Mouse (Mus musculus): ENCODE measurements around the gene Opn4. TPM values are rescaled to one million over a fixed set of nuclear protein-coding genes. Genes with fewer than 3 reads are reported as not detected.

Gene Opn4
- polyA plus RNA-seq (2014; fragmentation: Nextera tagmentation; extraction: Ambion mirVana) = not detected in 2 replicates

DNA sequence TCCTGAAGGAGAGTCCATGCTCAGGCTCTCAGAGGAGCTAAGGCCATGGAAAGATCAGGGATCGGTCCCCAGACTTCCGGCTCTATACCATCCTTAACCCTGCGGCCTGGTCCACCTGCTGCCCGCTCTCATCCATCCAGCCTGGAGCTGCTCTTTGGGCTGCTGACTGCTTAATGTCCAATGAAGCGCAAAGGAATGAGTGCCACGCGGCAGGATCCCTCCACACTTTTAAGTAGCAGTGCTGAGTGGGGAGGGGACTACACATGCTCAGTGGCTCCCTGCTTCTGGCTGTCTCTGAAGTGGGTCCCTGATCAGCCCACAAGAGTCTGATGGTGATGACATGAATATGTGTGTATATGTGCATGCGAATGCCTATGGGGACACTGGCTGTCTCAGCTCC is at the start of gene Opn4:
Opn4 (minus strand) TSS at position 202 of the 400 bp plus-strand sequence.
- H3K27ac ChIP-seq (replicated peaks; ENCODE audit: low read depth, low read length) = no peak within 1 kb of the TSS
- H3K4me1 ChIP-seq (ENCODE audit: control insufficient read depth, insufficient read depth, low read length) = no peaks in the 10 kb centered on the region

DNA sequence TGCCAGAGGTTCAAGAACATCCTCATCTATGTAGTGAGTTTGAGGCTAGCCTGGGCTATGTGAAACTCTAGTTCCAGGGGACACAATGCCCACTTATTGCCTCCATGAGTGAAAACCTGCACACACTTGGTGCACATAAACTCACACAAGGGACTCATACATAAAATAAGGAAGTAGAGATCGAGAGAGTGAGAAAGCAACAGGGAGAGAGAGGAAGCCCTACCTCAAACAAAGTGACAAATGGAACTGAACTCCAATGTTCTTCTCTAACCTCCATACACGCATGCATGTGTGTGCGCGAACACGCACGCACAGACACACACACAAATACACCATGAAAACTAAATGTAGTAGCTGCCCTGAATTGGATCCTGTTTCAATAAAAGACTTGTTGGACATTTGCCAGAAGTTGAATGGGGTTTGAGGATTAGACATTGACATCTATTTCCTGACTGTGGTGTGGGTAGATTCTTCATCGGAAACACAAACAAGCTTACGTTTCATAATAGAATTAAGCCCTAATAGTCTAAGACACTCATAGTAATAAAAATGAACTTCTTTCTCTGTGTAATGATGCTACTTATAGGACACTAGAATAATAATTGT is 48.0 kb upstream of the Opn4 start:
- Histone ChIP-seq H3K4me2 (ENCODE audit: low read depth, severe bottlenecking) (no peak overlapping the region), H3K36me3 (ENCODE audit: control insufficient read depth, insufficient read depth, low read length) (no peaks in the 10 kb centered on the region), H3K27ac (replicated peaks; ENCODE audit: low read depth, low read length) (no peak overlapping the region), H3K27me3 (ENCODE audit: control insufficient read depth, insufficient read depth, low read length) (no peaks in the 10 kb centered on the region), H3K9me3 (ENCODE audit: control insufficient read depth, low read length) (no peaks in the 10 kb centered on the region), H3K9ac (ENCODE audit: low read length) (no peak overlapping the region), H3K4me1 (ENCODE audit: control insufficient read depth, insufficient read depth, low read length) (no peaks in the 10 kb centered on the region), H3K4me3 (ENCODE audit: low read depth, low read length) (no peak overlapping the region)
- 92% methylated on average over 8 of the region's 8 CpGs for WGBS
- DNase-seq (ENCODE audit: low spot score) (no peak), ATAC-seq (ENCODE audit: insufficient number of reproducible peaks, low FRiP score, low TSS enrichment, low read depth) (no peak)

More for the DNA sequence above, at the start of gene Opn4:
- Histone ChIP-seq H3K9me3 (ENCODE audit: control insufficient read depth, low read length) (no peaks in the 10 kb centered on the region), H3K4me3 (ENCODE audit: low read depth, low read length) (no peak within 1 kb of the TSS), H3K9ac (ENCODE audit: low read length) (no peak within 1 kb of the TSS), H3K4me2 (ENCODE audit: low read depth, severe bottlenecking) (no peak within 1 kb of the TSS), H3K27me3 (ENCODE audit: control insufficient read depth, insufficient read depth, low read length) (no peaks in the 10 kb centered on the region), H3K36me3 (ENCODE audit: control insufficient read depth, insufficient read depth, low read length) (no peaks in the 10 kb centered on the region)
- no peak for ATAC-seq (ENCODE audit: insufficient number of reproducible peaks, low FRiP score, low TSS enrichment, low read depth)
- 94% methylated on average over 8 of the region's 8 CpGs for WGBS
- no peak for DNase-seq (ENCODE audit: low spot score)

DNA sequence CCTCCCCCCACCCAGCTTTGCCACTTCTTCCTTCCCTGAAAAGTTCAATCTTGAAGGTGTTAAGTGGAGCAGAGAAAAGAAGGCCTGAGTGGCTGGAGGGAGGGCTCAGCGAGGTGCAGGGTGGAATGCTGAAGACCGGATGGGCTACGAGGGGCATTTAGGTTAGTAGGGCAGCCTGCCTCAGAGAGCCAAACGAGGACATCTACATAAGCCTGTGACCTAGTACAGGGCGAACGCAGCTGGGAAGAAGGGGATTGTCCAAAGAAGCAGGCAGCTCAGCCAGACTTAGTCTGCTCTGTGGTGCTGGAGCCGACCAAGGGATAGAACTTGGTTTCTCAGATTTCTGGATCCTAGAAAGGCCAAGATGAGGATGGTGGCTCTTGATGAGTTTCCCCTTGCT is 44.2 kb upstream of the Opn4 start:
- Histone ChIP-seq H3K4me3 (ENCODE audit: low read depth, low read length) (no peak overlapping the region), H3K27me3 (ENCODE audit: control insufficient read depth, insufficient read depth, low read length) (no peaks in the 10 kb centered on the region), H3K36me3 (ENCODE audit: control insufficient read depth, insufficient read depth, low read length) (no peaks in the 10 kb centered on the region), H3K9ac (ENCODE audit: low read length) (no peak overlapping the region), H3K27ac (replicated peaks; ENCODE audit: low read depth, low read length) (no peak overlapping the region), H3K9me3 (ENCODE audit: control insufficient read depth, low read length) (no peaks in the 10 kb centered on the region), H3K4me1 (ENCODE audit: control insufficient read depth, insufficient read depth, low read length) (no peaks in the 10 kb centered on the region), H3K4me2 (ENCODE audit: low read depth, severe bottlenecking) (no peak overlapping the region)
- DNase-seq (ENCODE audit: low spot score) = no peak
- no peak for ATAC-seq (ENCODE audit: insufficient number of reproducible peaks, low FRiP score, low TSS enrichment, low read depth)
- WGBS = 67% methylated on average over 7 of the region's 7 CpGs

DNA sequence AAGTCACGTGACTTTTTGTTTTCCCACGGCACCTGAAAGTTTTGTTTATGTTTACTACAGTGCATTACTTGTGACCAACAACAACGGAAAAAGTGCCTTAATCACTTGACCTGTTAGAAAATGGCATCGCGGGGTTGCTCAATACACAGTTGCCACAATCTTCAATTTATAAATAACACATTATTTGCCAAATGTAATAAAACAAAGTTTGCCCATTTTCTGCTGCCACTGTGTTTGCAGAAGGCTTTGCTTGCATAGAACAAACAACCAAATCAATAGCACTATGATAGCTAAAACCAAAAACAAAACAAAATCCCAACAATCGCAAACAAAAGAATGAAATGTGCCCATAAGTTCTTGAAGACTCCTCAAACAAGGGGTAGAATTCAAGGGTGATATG is 35.8 kb upstream of the Opn4 start:
- H3K9me3 ChIP-seq (ENCODE audit: control insufficient read depth, low read length) = no peaks in the 10 kb centered on the region
- H3K9ac ChIP-seq (ENCODE audit: low read length) = no peak overlapping the region
- no peaks in the 10 kb centered on the region for H3K36me3 ChIP-seq (ENCODE audit: control insufficient read depth, insufficient read depth, low read length)
- ATAC-seq (ENCODE audit: insufficient number of reproducible peaks, low FRiP score, low TSS enrichment, low read depth) (no peak), DNase-seq (ENCODE audit: low spot score) (no peak)
- 86% methylated on average over 6 of the region's 6 CpGs for WGBS
- no peak overlapping the region for H3K4me2 ChIP-seq (ENCODE audit: low read depth, severe bottlenecking)
- no peaks in the 10 kb centered on the region for H3K27me3 ChIP-seq (ENCODE audit: control insufficient read depth, insufficient read depth, low read length)
- no peaks in the 10 kb centered on the region for H3K4me1 ChIP-seq (ENCODE audit: control insufficient read depth, insufficient read depth, low read length)
- no peak overlapping the region for H3K27ac ChIP-seq (replicated peaks; ENCODE audit: low read depth, low read length)
- no peak overlapping the region for H3K4me3 ChIP-seq (ENCODE audit: low read depth, low read length)

DNA sequence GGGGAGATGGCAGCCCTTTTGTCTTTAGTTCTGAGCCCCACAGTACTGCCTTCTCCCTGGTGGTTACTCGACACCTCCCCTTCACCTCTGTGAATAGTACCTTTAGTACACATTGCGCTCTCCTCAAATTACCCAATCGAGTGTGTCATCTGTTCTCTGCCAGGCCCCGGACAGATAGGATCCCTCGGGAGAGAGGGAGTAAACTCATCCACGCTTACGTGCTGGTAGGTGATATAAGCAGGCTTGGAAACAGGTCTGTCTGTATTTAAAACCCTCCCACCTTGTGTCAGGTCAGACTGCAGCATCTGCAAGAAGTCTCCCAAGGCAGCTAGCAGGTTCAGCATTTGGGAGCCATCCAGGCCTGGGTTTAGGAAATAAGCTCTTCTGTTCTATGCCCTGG is 35.2 kb upstream of the Opn4 start:
- ATAC-seq (ENCODE audit: insufficient number of reproducible peaks, low FRiP score, low TSS enrichment, low read depth) = no peak
- H3K9me3 ChIP-seq (ENCODE audit: control insufficient read depth, low read length) = no peaks in the 10 kb centered on the region

DNA sequence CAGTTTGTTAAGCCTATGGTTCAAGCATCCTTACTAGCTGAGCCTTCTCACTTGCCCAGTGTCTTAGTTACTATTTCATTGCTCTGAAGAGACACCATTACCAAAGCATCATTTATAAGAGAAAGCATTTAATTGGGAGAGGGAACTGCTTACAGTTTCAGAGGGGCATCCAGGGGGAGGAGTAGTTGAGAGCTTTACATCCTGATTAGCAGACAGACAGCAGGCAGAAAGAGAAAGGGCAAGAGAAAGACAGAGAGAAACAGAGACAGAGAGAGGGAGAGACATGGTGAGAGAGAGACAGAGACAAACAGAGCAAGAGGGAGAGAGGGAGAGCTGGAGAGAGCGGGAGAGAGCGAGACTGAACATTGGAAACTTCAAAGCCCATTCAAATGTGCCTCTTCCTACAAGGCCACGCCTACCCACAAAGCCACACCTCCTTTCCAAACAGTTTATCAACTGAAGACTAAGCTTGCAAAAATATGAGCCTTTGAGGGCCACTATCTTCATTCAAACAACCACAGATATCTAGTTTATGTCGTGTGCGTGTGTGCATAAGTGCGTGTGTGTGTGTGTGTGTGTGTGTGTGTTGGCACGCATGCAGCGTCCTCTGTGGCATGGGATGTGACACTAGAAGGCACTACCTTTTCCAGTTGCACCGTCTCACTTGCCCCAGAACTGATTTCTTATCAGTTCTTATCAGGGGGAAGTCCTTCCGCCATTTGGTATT is 32.9 kb upstream of the Opn4 start:
- DNase-seq (ENCODE audit: low spot score) (no peak), ATAC-seq (ENCODE audit: insufficient number of reproducible peaks, low FRiP score, low TSS enrichment, low read depth) (no peak)
- Histone ChIP-seq H3K27ac (replicated peaks; ENCODE audit: low read depth, low read length) (no peak overlapping the region), H3K4me3 (ENCODE audit: low read depth, low read length) (no peak overlapping the region), H3K9ac (ENCODE audit: low read length) (no peak overlapping the region), H3K4me1 (ENCODE audit: control insufficient read depth, insufficient read depth, low read length) (no peaks in the 10 kb centered on the region), H3K36me3 (ENCODE audit: control insufficient read depth, insufficient read depth, low read length) (no peaks in the 10 kb centered on the region), H3K4me2 (ENCODE audit: low read depth, severe bottlenecking) (no peak overlapping the region), H3K27me3 (ENCODE audit: control insufficient read depth, insufficient read depth, low read length) (no peaks in the 10 kb centered on the region), H3K9me3 (ENCODE audit: control insufficient read depth, low read length) (no peaks in the 10 kb centered on the region)
- 76% methylated on average over 10 of the region's 10 CpGs for WGBS

More for the DNA sequence above, 35.2 kb upstream of the Opn4 start:
- no peak for DNase-seq (ENCODE audit: low spot score)
- Histone ChIP-seq H3K4me1 (ENCODE audit: control insufficient read depth, insufficient read depth, low read length) (no peaks in the 10 kb centered on the region), H3K27me3 (ENCODE audit: control insufficient read depth, insufficient read depth, low read length) (no peaks in the 10 kb centered on the region), H3K4me3 (ENCODE audit: low read depth, low read length) (no peak overlapping the region), H3K9ac (ENCODE audit: low read length) (no peak overlapping the region), H3K27ac (replicated peaks; ENCODE audit: low read depth, low read length) (no peak overlapping the region), H3K36me3 (ENCODE audit: control insufficient read depth, insufficient read depth, low read length) (no peaks in the 10 kb centered on the region), H3K4me2 (ENCODE audit: low read depth, severe bottlenecking) (no peak overlapping the region)
- WGBS = 36% methylated on average over 7 of the region's 7 CpGs

DNA sequence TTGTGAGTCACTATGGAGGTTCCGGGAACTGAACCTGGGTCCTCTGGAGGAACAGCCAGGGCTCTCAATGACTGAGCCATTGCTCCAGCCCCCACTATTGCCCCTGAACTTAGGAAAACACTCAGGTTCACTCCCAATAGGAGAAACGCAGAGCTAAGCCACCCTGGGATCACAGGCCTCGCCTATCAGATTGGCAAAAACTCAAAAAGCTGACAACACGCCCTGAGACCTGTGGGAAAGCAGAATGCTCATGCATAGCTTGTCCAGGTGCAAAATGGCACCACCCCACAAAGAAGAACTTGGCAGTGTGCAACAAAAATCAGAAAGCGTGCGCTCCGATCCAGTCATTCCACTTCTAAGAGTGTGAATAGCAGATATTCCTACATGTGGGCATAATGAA is 26.9 kb upstream of the Opn4 start:
- DNase-seq (ENCODE audit: low spot score) (no peak), ATAC-seq (ENCODE audit: insufficient number of reproducible peaks, low FRiP score, low TSS enrichment, low read depth) (no peak)
- WGBS = 92% methylated on average over 7 of the region's 7 CpGs

DNA sequence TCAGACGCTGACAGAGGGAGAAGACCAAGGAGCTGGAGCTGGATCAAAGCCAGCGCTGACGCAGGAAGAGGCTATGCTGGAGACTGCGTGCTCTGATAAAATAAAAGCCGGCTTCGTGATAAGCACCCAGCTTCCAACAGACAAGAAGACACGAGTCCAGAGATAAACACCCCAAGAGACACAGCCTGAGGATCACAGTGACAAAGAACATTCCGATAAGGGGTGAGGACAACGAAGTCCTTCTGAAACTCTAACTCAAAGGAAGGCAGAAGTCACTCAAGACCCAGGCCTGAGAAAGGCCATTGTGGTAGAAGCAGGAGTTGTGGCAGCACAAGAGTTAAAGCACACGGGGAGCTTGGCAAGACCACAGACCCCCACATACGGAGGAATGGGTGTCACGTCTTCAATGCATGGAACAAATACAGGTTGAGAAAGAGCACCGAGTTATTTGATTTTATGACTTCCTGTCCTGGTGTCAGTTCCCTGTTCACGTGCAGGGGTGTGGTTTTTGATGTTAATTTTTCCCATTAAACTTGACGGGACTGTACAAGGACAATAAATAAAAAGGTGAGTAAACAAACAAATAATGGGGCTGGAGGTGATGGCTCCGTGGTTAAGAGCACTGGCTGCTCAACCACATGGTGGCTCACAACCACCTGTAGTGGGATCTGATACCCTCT is 23.7 kb upstream of the Opn4 start:
- no peaks in the 10 kb centered on the region for H3K9me3 ChIP-seq (ENCODE audit: control insufficient read depth, low read length)
- ATAC-seq (ENCODE audit: insufficient number of reproducible peaks, low FRiP score, low TSS enrichment, low read depth) = no peak
- 73% methylated on average over 16 of the region's 16 CpGs for WGBS
- no peak for DNase-seq (ENCODE audit: low spot score)
- no peaks in the 10 kb centered on the region for H3K27me3 ChIP-seq (ENCODE audit: control insufficient read depth, insufficient read depth, low read length)
- H3K4me3 ChIP-seq (ENCODE audit: low read depth, low read length) = no peak overlapping the region
- no peak overlapping the region for H3K4me2 ChIP-seq (ENCODE audit: low read depth, severe bottlenecking)
- H3K9ac ChIP-seq (ENCODE audit: low read length) = no peak overlapping the region
- H3K36me3 ChIP-seq (ENCODE audit: control insufficient read depth, insufficient read depth, low read length) = no peaks in the 10 kb centered on the region
- H3K4me1 ChIP-seq (ENCODE audit: control insufficient read depth, insufficient read depth, low read length) = no peaks in the 10 kb centered on the region
- no peak overlapping the region for H3K27ac ChIP-seq (replicated peaks; ENCODE audit: low read depth, low read length)

More for the DNA sequence above, 26.9 kb upstream of the Opn4 start:
- Histone ChIP-seq H3K27ac (replicated peaks; ENCODE audit: low read depth, low read length) (no peak overlapping the region), H3K36me3 (ENCODE audit: control insufficient read depth, insufficient read depth, low read length) (no peaks in the 10 kb centered on the region), H3K27me3 (ENCODE audit: control insufficient read depth, insufficient read depth, low read length) (no peaks in the 10 kb centered on the region), H3K4me2 (ENCODE audit: low read depth, severe bottlenecking) (no peak overlapping the region), H3K4me1 (ENCODE audit: control insufficient read depth, insufficient read depth, low read length) (no peaks in the 10 kb centered on the region), H3K9me3 (ENCODE audit: control insufficient read depth, low read length) (no peaks in the 10 kb centered on the region), H3K4me3 (ENCODE audit: low read depth, low read length) (no peak overlapping the region), H3K9ac (ENCODE audit: low read length) (no peak overlapping the region)

Measured in limb, embryonic 11.5 days (tissue).